Mouse (Mus musculus): ENCODE measurements around the gene Plod3.

The Plod3 gene

GRCm38 (mm10) chr5:136962966-136963540, 23.8 kb upstream of the Plod3 start:
- no peak for DNase-seq (ENCODE audit: low spot score in 2 of 2)

DNA sequence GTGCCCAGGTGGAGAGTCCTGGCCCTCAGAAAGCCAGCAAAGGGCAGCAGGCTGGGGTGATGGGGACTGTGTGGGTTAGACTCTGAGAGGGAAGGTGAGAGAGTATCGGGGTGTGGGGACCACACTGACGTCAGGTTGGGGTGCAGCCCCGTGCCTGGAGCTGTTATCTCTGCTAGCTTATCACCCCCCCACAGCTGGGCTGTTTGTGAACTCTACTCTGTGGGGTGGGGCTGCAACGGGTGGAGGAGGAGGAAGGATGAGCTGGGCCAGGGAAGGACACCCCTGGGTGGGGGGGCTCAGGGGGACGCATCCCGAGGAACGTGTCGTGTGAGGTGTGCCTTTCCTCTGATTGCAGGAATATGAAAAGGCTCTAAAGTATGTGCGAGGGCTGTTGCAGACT, 21.6 kb upstream of the Plod3 start:
- peak; percentile 35 to 41 for DNase-seq (ENCODE audit: low spot score in 2 of 2)

- no peak for DNase-seq (ENCODE audit: low spot score in 2 of 2)
Measured at GRCm38 (mm10) chr5:136965686-136966085, 21.1 kb upstream of the Plod3 start.

DNA sequence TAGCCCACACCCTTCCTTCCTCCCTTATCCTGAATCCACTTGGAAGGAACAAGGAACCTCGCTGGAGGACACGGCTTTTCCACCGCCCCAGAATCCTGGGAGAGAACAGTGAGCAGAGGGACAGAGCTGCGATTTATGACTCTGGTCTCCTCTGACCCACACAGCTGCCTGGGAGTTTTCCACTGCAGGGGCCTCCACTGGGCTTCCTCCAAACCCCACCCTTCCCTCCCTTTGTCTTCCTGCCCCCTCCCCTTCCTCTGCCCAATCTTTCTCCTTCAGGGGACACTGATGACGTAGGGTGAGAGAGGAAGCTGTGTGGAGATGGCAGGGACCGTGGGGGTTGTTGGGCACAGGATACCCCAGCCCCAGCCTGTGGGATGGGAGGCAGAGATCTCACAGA, 20.5 kb upstream of the Plod3 start, which contains the start of gene Cldn15:
Cldn15 (plus strand) TSS at position 286 of the 400 bp plus-strand sequence.
- no peak for DNase-seq (ENCODE audit: low spot score in 2 of 2)

DNA sequence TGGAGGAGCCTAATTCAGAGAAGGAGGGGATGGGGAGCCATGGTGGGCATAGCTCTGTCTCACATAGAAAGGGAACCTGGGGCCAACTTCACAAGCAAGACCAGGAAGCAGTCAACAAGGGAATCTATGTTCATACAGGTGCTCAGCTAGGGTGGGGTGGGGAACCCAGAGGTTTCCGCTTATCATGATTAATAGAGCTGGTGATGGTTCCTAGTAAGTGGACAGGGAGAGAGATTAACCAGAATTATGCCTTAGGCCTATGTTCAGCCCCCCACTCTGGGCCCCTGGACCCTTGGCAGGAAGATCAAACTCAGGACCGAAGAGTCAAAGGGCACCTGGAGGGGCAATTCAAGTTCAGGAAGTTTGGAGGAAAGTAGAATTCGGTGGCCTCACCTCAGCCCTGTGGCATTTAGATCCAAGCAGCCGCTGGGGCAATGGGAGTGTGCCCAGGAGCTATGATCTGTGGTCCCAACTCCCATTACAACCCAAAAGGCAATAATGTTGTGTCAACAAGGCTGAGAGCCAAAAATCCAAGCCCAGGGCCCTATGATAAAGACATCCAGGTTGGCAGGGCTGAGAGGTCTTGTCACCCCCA, 19.9 kb upstream of the Plod3 start:
- no peak for DNase-seq (ENCODE audit: low spot score in 2 of 2)

DNA sequence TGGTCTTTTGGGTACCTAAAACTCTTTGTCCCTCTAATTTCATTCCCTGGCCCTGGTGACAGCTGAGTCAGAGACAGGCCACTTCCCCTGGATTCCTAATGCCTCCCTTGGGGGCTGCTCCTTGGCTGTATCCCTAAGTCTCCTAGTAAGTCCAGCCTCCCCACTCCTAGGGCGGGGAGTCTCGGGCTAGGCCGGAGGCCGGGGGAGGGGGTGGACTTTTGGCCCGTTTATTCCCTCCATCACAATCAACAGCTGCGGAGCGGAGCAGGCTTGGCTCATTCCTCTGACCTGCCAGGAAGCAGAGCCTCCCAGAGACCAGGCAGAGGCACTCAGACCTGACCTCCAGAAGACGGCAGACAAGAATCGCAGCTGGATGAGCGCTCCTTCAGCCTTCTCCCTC, 19.2 kb upstream of the Plod3 start:
- no peak for DNase-seq (ENCODE audit: low spot score in 2 of 2)

- peak; percentile 52 to 77 for DNase-seq (ENCODE audit: low spot score in 2 of 2)
Measured at GRCm38 (mm10) chr5:136970703-136971102, 16.1 kb upstream of the Plod3 start.

DNA sequence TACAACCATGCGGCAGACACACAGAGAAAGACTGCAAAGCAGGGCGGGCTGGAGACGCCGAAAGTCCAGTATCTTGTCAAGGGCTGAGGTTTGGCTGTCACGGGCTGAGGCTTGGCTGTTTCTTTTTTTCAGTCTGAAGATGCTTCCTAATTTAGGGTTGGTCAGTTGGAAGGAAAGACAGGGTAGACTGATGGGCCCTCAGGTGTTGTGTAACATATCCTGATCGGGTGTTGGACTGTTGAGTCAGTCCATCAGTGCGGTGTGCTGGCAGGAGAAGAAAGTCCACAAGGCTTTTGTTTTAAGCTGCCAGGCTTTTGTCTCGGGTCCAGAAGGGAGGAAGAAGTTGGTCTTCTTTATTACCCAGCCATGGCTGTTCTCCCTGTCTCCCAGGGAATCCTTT, 13.1 kb upstream of the Plod3 start:
- DNase-seq (ENCODE audit: low spot score in 2 of 2), result no peak

GRCm38 (mm10) chr5:136977769-136978168, 9.1 kb upstream of the Plod3 start:
- DNase-seq (ENCODE audit: low spot score in 2 of 2), result no peak

DNA sequence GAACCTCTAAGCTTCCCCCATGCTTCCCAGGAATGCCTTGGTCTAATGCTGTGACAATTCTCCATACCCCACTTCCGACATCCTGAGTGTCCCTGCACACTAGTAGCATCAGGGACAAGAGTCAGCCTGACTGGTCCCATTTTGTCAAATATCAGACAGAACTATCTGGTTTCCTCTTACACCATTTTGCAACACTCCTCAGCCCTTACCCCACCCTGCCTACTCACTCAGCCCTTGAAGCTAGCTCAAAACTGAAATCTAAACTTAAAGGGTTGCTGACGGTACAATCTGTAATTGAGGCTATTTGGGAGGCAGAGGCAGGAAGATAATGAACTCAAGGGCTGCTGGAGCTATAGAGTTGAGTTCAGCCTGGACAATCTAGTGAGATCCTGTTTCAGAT, 7.1 kb upstream of the Plod3 start:
- DNase-seq (ENCODE audit: low spot score in 2 of 2), result no peak

DNA sequence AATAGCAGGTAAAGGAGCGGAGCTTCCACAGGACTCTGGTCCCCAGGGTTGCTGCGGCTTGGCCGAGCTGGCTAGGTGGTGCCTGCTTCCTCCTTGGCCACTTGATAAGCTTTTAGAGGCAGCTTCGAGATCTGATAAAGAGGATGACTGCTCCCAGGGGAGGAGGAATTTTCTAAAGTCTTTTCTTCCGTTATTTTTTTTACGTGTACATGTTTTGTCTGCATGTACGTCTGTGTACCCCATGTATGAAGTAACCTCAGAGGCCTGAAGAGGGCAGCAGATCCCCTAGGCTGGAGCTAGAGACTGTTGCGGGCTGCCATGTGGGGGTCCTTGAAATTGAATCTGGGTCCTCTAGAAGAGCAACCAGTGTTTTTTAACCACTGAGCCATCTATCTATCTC, 5.8 kb upstream of the Plod3 start:
- DNase-seq (ENCODE audit: low spot score in 2 of 2), result no peak

DNA sequence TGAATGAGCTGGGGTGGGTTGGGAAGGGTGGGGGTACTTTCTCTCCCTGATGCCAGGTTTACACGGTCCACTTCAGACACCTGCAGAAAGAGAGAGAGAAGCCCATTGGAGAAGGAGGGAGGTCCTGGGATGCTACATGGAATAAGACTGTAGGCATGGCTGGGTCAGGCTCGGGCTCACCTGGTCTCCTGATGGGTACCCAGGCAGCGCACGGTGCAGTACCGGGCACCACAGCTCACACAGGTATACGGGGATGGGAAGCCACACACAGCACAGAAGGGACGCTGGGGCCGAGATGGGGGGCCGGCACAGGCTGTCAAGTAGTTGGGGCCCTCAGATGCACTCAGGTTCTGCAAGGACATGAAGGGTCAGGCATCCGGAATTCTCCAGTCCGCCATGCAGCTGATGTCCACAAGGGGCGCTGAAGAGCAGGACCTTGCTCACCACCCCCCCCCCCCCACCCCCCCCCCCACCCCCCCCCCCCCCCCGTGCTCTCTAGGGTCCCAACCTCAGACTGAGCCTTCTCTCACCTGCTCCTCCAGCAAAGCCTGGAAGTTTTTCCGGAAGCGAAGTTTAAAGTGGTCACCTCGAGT, 4.4 kb upstream of the Plod3 start:
- DNase-seq (ENCODE audit: low spot score in 2 of 2), result peak in 1 of 2 experiments; percentile 46

DNA sequence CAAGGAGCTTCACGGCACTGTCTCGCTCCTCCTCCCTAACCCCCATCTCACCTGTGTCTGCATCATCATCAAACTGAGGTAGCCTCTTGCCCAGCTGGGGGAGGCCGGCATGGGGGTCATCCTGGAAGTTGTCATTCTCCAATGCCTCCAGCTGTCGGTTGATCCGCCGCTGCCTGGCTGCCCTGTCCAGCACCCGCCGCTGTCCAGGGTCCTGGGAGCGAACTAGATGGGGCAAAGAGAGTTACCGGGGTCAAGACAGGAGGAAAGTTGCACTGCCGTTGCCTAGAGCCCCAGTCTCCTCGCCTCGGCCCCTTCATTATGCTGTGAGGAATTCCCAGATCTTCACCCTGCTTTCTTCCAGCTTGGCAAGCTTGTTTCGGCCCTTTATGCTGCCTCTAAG, 2.0 kb upstream of the Plod3 start:
- DNase-seq (ENCODE audit: low spot score in 2 of 2), result no peak

GRCm38 (mm10) chr5:136987138-136987933, 517 bp downstream of the Plod3 start:
- DNase-seq (ENCODE audit: low spot score in 2 of 2), result peak; percentile 45 to 48

DNA sequence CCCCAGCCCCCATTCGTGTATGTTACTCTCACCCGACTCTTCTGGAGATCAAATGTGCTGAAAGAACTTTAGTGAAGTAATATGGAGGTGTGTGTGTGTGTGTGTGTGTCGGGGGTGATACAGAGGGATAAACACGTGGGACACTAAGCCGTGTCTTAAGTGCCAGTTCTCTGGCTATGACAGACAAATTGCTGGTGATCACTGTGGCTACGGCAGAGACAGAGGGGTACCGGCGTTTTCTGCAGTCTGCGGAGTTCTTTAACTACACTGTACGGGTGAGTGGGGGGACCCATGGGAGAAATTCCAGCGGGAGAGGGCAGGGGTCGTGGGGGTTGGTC, 1.1 kb downstream of the Plod3 start, which contains the start of gene Znhit1:
Znhit1 (minus strand) TSS at position 88 of the 338 bp plus-strand sequence.
- no peak for DNase-seq (ENCODE audit: low spot score in 2 of 2)

DNA sequence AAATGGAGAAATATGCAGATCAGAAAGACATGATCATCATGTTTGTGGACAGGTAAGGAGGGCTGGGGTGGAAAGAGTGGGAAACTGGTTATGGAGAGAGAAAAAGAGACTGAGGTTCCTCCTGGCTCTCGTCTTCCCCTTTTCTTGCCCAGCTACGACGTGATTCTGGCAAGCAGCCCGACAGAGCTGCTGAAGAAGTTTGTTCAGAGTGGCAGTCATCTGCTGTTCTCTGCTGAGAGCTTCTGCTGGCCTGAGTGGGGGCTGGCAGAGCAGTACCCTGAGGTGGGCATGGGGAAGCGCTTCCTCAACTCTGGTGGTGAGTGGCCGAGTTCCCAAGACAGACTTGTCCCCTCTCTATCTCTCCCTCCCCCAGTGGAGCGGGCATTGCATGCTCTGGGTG, 1.6 kb downstream of the Plod3 start:
- DNase-seq (ENCODE audit: low spot score in 2 of 2), result no peak

- DNase-seq (ENCODE audit: low spot score in 2 of 2), result no peak
Measured at GRCm38 (mm10) chr5:136989801-136990200, 3.0 kb downstream of the Plod3 start.

DNA sequence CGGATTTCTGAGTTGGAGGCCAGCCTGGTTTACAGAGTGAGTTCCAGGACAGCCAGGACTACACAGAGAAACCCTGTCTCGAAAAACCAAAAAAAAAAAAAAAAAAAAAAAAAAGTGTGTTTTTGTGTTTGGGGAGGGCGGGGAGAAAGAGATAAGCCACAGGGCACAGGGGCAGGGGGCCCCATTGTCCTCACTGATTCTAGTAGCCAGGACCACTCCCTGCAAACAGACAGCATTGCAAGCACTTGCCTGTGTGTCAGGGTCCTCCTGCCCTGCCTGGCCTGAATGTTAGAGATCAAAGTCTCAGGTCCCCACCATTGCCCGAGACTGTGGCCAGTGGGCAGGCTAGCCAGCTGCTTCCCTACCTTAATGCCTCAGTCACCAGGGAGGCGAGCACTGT, 12.6 kb downstream of the Plod3 start:
- no peak for DNase-seq (ENCODE audit: low spot score in 2 of 2)

GRCm38 (mm10) chr5:137000612-137001011, 13.8 kb downstream of the Plod3 start:
- DNase-seq (ENCODE audit: low spot score in 2 of 2), result no peak

- no peak for DNase-seq (ENCODE audit: low spot score in 2 of 2)
Measured at GRCm38 (mm10) chr5:137007276-137007675, 20.5 kb downstream of the Plod3 start.

DNA sequence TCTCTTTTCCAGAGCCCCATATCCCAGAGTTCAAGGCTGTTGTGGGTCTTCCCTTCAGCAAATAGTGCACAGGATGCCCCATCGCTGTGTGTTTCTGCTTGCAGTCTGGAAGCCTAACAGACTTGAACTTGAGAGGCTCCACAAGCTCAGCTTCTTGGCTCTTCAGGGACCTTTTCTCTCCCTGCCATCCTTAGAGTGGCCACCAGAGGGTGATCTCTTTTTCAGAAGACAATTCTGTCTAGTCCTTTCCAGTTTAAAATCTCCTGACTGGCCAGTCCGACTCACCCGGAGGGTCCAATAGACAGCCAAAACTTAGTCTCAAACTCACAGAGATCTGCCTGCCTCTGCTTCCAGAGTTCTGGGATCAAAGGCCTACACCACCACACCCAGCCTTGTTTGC, 23.2 kb downstream of the Plod3 start:
- DNase-seq (ENCODE audit: low spot score in 2 of 2), result peak in 1 of 2 experiments; percentile 39

GRCm38 (mm10) chr5:137012401-137012950, 25.7 kb downstream of the Plod3 start:
- no peak for DNase-seq (ENCODE audit: low spot score in 2 of 2)
